Mouse (Mus musculus) lung, embryonic 15.5 days (tissue): ENCODE measurements around the gene Gm10392. TPM values are rescaled to one million over a fixed set of nuclear protein-coding genes. Genes with fewer than 3 reads are reported as not detected.

Experiments used
- ATAC-seq: fragments of 200-750 bp; cut with Nextera tagmentation; 2 replicates; pipeline ENCODE4 v1.8.0; 2017; ENCODE audit warnings: moderate number of reproducible peaks, borderline replicate concordance; ENCODE audit not compliant: low FRiP score, low TSS enrichment; ENCODE audit errors: extremely low read depth
- H3K27ac ChIP-seq: fragments of 300-500 bp; sonication (generic); 2 replicates; pipeline ENCODE4 v1.5.1; 2015; ENCODE audit warnings: moderate library complexity, mild to moderate bottlenecking, inconsistent platforms
- H3K27me3 ChIP-seq: fragments of 300-500 bp; sonication (generic); 2 replicates; pipeline ENCODE4 v1.6.1; 2015; ENCODE audit warnings: inconsistent platforms
- H3K36me3 ChIP-seq: fragments of 300-500 bp; sonication (generic); 2 replicates; pipeline ENCODE4 v1.6.1; 2015; ENCODE audit warnings: inconsistent platforms
- H3K4me1 ChIP-seq: fragments of 300-500 bp; sonication (generic); 2 replicates; pipeline ENCODE4 v1.6.1; 2015; ENCODE audit warnings: inconsistent platforms
- H3K4me2 ChIP-seq: fragments of 300-500 bp; sonication (generic); 2 replicates; pipeline ENCODE4 v1.6.1; 2015; ENCODE audit warnings: inconsistent platforms, mild to moderate bottlenecking, moderate library complexity
- H3K4me3 ChIP-seq: fragments of 300-500 bp; sonication (generic); 2 replicates; pipeline ENCODE4 v1.5.1; 2015; ENCODE audit warnings: mild to moderate bottlenecking, inconsistent platforms
- H3K9ac ChIP-seq: fragments of 300-500 bp; sonication (generic); 2 replicates; pipeline ENCODE4 v1.6.1; 2015; ENCODE audit warnings: inconsistent platforms
- H3K9me3 ChIP-seq: fragments of 300-500 bp; sonication (generic); 2 replicates; pipeline ENCODE4 v1.6.1; 2016; ENCODE audit warnings: inconsistent platforms
- WGBS: fragments of 180-500 bp; shearing (Covaris S2); methylation state at CpG from one replicate; pipeline ENCODE4 v1.1.7; 2015; 5-methylcytosine and 5-hydroxymethylcytosine counted together
- polyA plus RNA-seq: library from polyadenylated mRNA; unstranded; fragments of >200 nt; fragmentation: Nextera tagmentation; extraction: Ambion mirVana; gene quantifications from 2 replicates; pipeline ENCODE4 v1.2.1, GENCODE M21; 2015

Gm10392 gene
- polyA plus RNA-seq, 1 experiment from 2014 or later, result 0.10 TPM

DNA sequence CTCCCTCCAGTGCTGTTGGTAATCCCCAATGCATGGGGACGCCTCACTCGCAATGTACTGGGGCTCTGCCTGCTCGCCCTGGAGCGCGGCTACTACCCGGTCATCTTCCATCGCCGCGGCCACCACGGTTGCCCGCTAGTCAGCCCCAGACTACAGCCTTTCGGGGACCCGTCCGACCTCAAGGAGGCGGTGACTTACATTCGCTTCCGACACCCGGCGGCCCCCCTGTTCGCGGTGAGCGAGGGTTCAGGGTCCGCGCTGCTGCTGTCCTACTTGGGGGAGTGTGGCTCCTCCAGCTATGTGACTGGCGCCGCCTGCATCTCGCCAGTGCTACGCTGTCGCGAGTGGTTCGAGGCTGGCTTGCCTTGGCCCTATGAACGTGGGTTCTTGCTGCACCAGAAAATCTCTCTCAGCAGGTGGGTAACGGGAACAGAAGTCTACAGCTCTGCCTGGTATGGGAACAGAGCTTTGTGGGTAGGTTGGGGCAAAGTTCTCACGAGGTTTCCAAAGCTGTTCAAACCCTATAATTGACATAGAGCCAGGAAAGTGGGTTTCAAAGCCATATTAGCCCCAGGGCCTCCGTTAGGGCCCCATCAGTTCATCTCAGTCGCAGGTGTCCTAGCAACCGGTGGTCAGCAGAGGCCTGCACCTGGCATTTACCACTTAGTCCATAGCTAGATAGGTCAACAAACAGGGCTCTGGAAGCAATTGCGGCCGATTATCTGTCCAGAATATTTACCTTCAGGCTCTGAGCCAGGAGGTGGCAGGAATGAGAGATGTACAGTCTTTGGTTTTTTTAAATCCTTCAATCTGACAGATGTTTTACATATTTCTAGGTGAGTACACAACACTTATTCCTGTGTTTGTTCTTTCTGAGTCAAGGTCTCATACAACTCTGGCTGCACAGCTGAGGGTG lies 3.1 kb downstream of the Gm10392 start, which contains the start of gene Trp53i13:
TSS of gene Trp53i13 (minus strand) at position 344 of the 916 bp plus-strand sequence.
- Histone ChIP-seq H3K4me1 (peaks cover 51% of the 10 kb centered on the region), H3K27ac (0 out of 2 replicates have a peak within 1 kb of the TSS, but pooled peaks have one; percentile 34), H3K36me3 (no peaks in the 10 kb centered on the region), H3K9me3 (no peaks in the 10 kb centered on the region), H3K4me2 (peak within 1 kb of the TSS; percentile 93), H3K27me3 (peaks cover 23% of the 10 kb centered on the region), H3K4me3 (peak within 1 kb of the TSS; percentile 78), H3K9ac (peak within 1 kb of the TSS; percentile 46)
- no peak; the same call in 1 of the 2 replicates for ATAC-seq
- 7% methylated on average over 39 of the region's 39 CpGs for WGBS

DNA sequence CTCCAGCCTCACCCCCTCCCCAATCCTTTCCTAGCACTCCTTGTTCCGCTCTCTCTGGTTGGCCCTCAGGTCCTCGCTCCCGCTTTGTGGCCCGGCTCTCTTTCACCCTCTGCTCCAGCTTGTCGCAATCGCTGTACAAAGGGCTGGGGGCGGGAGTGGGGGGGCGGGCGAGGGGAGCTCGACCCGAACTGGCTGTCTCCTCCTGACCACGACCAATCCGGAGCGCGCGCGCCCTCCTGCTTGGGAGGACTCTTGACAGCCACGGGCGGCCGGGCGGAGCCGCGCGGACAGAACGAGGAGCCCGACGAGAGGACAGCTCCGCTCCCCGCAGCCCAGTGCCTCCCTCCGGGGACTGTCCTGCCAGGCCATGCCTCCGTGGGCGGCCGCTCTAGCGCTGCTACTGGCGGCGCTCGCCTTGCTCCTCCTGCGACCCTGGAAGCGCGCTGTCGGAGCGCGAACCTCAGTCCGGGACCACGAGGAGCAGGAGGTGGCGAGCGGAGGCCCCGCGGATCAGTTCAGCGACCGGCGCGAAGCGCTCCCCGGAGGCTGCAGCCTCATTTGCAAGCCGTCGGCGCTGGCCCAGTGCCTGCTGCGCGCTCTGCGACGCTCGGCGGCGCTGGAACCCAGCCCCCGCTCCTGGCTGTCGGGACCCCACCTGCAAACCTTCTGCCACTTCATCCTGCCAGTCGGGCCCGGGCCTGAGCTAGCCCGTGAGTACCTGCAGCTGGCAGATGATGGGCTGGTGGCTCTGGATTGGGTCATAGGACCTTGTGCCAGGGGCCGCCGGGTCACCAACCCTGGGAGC lies 4.0 kb downstream of the Gm10392 start, which contains the start of gene Abhd15:
TSS of gene Abhd15 (plus strand) at position 290 of the 805 bp plus-strand sequence.
- H3K4me3 ChIP-seq, result peak within 1 kb of the TSS; percentile 78
- H3K27me3 ChIP-seq, result peaks cover 23% of the 10 kb centered on the region
- peak within 1 kb of the TSS; percentile 93 for H3K4me2 ChIP-seq
- ATAC-seq, result peak; percentile 67
- H3K9me3 ChIP-seq, result no peaks in the 10 kb centered on the region
- peak within 1 kb of the TSS; percentile 65; the same call in 1 of the 2 replicates for H3K27ac ChIP-seq
- H3K36me3 ChIP-seq, result no peaks in the 10 kb centered on the region; the same call in 1 of the 2 replicates
- peaks cover 49% of the 10 kb centered on the region for H3K4me1 ChIP-seq
- H3K9ac ChIP-seq, result peak within 1 kb of the TSS; percentile 52
- WGBS, result under 1% methylated on average over 55 of the region's 72 CpGs

GRCm38 (mm10) chr11:77514281-77514831 lies 4.6 kb downstream of the Gm10392 start:
- H3K4me2 ChIP-seq, result peak overlapping the region; percentile 93
- WGBS, result 10% methylated on average over 19 of the region's 19 CpGs
- H3K27me3 ChIP-seq, result peaks cover 23% of the 10 kb centered on the region
- H3K4me1 ChIP-seq, result peaks cover 49% of the 10 kb centered on the region
- no peaks in the 10 kb centered on the region for H3K9me3 ChIP-seq
- H3K27ac ChIP-seq, result peak overlapping the region; percentile 65; the same call in 1 of the 2 replicates
- H3K4me3 ChIP-seq, result peak overlapping the region; percentile 78
- ATAC-seq, result no peak
- peak overlapping the region; percentile 52 for H3K9ac ChIP-seq
- H3K36me3 ChIP-seq, result no peaks in the 10 kb centered on the region; the same call in 1 of the 2 replicates

GRCm38 (mm10) chr11:77513811-77514170 lies 5.2 kb downstream of the Gm10392 start:
- Histone ChIP-seq H3K27ac (peak overlapping the region; percentile 65), H3K9me3 (no peaks in the 10 kb centered on the region), H3K27me3 (peaks cover 23% of the 10 kb centered on the region), H3K4me2 (peak overlapping the region; percentile 93), H3K4me3 (peak overlapping the region; percentile 78), H3K36me3 (no peaks in the 10 kb centered on the region; the same call in 1 of the 2 replicates), H3K9ac (peak overlapping the region; percentile 52), H3K4me1 (peaks cover 49% of the 10 kb centered on the region)
- no peak for ATAC-seq
- 12% methylated on average over 10 of the region's 10 CpGs for WGBS

DNA sequence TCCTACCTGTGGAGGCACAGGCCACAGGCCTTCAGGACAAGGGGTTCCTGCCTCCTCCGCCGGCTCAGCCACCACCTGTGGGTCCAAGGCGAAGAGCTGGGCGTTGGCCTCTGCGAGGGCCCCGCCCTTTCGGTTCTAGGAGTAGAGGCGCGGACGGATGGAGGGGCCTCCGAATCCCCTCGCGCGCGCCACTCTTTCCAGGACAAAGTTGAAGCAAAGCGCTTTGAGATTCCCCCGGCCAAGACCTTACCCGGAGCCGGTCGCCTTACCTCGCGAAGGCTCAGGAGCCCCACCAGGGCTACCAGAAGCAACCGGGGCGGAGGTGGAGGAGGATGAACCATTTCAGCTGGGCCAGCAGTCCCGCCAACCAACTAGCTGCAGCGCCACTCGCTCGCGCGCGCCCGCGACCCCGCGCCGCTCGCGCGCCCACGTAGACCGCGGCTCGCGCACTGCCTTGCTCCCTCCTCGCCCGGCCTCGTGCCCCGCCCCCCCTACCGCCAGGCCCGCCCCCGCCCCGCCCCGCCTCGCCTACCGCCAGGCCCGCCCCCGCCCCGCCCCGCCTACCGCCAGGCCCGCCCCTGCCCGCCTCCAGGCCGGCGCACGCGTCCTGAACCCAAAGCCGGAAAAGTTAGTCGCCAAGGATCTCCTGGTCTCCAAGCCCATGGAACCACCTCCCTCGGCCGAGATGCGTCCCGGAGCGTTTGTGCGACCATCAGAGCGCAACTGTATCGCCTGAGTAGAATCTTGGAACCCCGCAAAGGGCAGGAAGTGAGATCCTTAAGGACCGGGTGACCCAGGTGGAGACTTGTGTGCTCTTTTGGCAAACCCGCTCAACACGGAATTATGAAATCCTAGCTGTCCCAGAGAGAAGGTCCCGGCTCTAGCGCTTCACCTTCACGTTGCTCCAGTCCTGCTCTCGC lies 5.8 kb downstream of the Gm10392 start:
- under 1% methylated on average over 78 of the region's 84 CpGs for WGBS
- Histone ChIP-seq H3K36me3 (no peaks in the 10 kb centered on the region; the same call in 1 of the 2 replicates), H3K9me3 (no peaks in the 10 kb centered on the region), H3K4me3 (peak overlapping the region; percentile 78), H3K9ac (peak overlapping the region; percentile 72), H3K4me2 (peak overlapping the region; percentile 93), H3K27ac (peak overlapping the region; percentile 87), H3K4me1 (peaks cover 54% of the 10 kb centered on the region), H3K27me3 (peaks cover 23% of the 10 kb centered on the region)
- ATAC-seq, result peak; percentile 83

DNA sequence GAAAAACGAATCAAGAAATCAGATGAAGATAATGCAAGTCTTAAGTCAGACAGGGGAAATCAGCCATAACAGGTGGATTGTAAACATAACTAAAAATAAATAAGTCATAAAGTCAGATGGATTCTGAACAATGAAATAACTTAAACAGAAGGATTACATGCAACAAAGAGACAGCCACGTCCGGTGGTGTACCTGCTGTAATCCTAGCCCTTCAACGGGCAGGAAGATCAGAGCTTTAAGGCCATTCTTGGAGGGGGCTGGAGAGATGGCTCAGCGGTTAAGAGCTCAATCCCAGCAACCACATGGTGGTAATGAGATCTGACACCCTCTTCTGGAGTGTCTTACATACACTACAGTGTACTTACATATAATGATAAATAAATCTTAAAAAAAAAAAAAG lies 7.7 kb downstream of the Gm10392 start:
- 69% methylated on average over 5 of the region's 5 CpGs for WGBS
- Histone ChIP-seq H3K9me3 (no peaks in the 10 kb centered on the region), H3K4me3 (no peak overlapping the region), H3K4me2 (0 out of 2 replicates have a peak overlapping the region, but pooled peaks have one; percentile 93), H3K9ac (no peak overlapping the region), H3K27ac (no peak overlapping the region), H3K27me3 (peaks cover 11% of the 10 kb centered on the region), H3K36me3 (peaks cover 16% of the 10 kb centered on the region), H3K4me1 (peaks cover 47% of the 10 kb centered on the region)
- no peak for ATAC-seq

DNA sequence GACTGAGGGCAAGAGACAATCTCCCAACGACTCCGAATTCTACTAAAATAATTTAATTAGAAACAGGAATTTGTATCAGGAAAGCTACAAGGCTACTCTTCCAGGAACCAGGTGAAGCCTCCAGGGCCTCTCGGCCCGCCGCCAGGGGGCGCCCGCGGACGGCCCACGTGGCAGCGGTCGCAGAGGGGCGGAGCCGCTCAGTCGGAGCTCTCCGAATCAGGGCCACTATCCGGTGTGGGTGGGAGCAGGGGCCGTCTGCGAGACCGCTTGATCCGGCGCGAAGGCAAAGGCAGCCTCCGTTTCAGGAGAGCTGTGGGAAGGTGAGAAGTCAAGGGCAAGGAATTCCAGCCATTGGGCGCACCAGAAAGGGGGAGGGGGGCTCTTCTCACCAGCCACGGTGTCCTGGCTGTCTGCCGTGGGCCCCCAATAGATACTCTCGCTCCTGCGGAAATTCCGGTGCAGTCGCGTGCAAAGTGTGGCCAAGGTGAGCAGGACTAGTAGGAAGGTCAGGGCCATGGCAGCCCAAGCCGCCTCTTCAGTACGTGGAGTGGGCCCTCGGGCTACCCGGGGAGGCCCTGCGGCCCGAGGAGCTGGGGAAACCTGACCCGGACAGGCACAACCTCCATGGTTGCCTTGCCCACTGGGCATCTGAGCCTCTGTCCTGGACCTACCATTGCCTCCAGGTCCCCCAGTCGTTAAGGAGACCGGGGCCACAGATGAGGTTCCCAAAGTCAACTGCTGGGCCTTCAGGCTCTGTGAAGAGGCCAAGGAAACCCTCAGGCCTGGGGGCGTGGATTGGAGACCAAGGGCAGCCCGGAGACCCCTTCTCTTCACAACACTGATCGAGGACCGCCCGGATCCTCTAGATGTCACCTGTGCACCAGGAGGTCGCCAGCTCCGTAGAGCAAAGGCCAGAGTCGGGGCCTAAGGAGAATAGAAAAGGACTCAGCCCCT lies 10.7 kb downstream of the Gm10392 start:
- peak; percentile 51; the same call in 1 of the 2 replicates for ATAC-seq
- peak overlapping the region; percentile 86 for H3K4me2 ChIP-seq
- peak overlapping the region; percentile 35 for H3K4me3 ChIP-seq
- WGBS, result 18% methylated on average over 49 of the region's 49 CpGs
- no peak overlapping the region for H3K27ac ChIP-seq
- peaks cover 46% of the 10 kb centered on the region for H3K36me3 ChIP-seq
- no peaks in the 10 kb centered on the region for H3K9me3 ChIP-seq
- peaks cover 19% of the 10 kb centered on the region for H3K4me1 ChIP-seq
- peak overlapping the region; percentile 45 for H3K9ac ChIP-seq
- H3K27me3 ChIP-seq, result no peaks in the 10 kb centered on the region

DNA sequence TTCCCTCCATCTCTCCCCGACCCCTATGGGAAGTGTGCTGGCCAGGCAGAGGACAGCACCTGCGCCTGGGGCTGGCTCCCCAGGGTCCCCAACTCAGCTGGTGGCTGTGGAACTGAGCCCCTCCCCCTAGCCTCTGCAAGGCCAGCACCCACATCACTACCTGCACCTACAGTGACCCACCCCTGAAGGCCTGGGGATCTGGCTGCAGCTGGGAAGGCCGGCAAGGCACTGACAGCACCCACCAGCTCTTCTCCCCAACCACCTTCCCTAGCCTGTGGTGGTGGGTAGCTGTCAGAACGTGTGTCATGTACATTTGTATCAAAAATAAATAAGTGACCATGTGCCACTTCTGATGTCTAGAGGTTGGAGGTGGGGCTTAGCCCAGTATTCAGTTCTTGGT lies 11.6 kb downstream of the Gm10392 start:
- 60% methylated on average over 4 of the region's 4 CpGs for WGBS
- no peak overlapping the region for H3K4me2 ChIP-seq
- H3K36me3 ChIP-seq, result peaks cover 51% of the 10 kb centered on the region
- H3K27me3 ChIP-seq, result no peaks in the 10 kb centered on the region
- H3K4me3 ChIP-seq, result no peak overlapping the region
- H3K27ac ChIP-seq, result no peak overlapping the region
- no peak overlapping the region for H3K9ac ChIP-seq
- H3K4me1 ChIP-seq, result peaks cover 25% of the 10 kb centered on the region
- H3K9me3 ChIP-seq, result no peaks in the 10 kb centered on the region
- no peak for ATAC-seq

GRCm38 (mm10) chr11:77506941-77507340 lies 12.1 kb downstream of the Gm10392 start:
- no peaks in the 10 kb centered on the region for H3K27me3 ChIP-seq
- H3K4me2 ChIP-seq, result no peak overlapping the region
- no peak overlapping the region for H3K4me3 ChIP-seq
- no peak for ATAC-seq
- WGBS, result 79% methylated on average over 6 of the region's 6 CpGs
- H3K4me1 ChIP-seq, result peaks cover 21% of the 10 kb centered on the region
- H3K36me3 ChIP-seq, result peaks cover 53% of the 10 kb centered on the region
- no peak overlapping the region for H3K9ac ChIP-seq
- H3K9me3 ChIP-seq, result no peaks in the 10 kb centered on the region
- H3K27ac ChIP-seq, result no peak overlapping the region

- H3K9me3 ChIP-seq, result no peaks in the 10 kb centered on the region
- H3K4me2 ChIP-seq, result no peak overlapping the region
- peaks cover 15% of the 10 kb centered on the region for H3K4me1 ChIP-seq
- H3K27ac ChIP-seq, result no peak overlapping the region
- peaks cover 53% of the 10 kb centered on the region for H3K36me3 ChIP-seq
- H3K9ac ChIP-seq, result no peak overlapping the region
- 79% methylated on average over 14 of the region's 14 CpGs for WGBS
- H3K4me3 ChIP-seq, result no peak overlapping the region
- H3K27me3 ChIP-seq, result no peaks in the 10 kb centered on the region
- ATAC-seq, result no peak
Measured at GRCm38 (mm10) chr11:77506273-77506672, 12.7 kb downstream of the Gm10392 start.
